Mouse (Mus musculus): ENCODE results near the gene Zfp942.
"Not testable (repeated sequence)": the region's sequence is repeated elsewhere in the genome, so short reads cannot be mapped to it uniquely, and the experiment has no call there.

GRCm38 (mm10) chr17:21962107-21962907, at the start of gene Zfp942, which contains the start of gene Zfp943:
- not testable (repeated sequence) for TF ChIP-seq CTCF, POLR2A (IDR thresholded peaks at IDR 0.05; ENCODE audit: extremely low read depth, insufficient read depth, low read length)

Measured in cortical plate, adult 2 months (tissue).